Mouse (Mus musculus): ENCODE results near the gene Dhfr.

- TF ChIP-seq CTCF (IDR thresholded peaks at IDR 0.05; ENCODE audit: low read depth) = no peak
- no peak for TF ChIP-seq EP300 (IDR thresholded peaks at IDR 0.05; ENCODE audit: low read depth)
These were observed 17.7 kb upstream of the Dhfr start for GRCm38 (mm10) chr13:92336857-92337256.
